Mouse (Mus musculus) adrenal gland, postnatal 4 days (tissue): Measurements from ENCODE around the gene Rdh16. TPM values are rescaled to one million over a fixed set of nuclear protein-coding genes. Genes with fewer than 3 reads are reported as not detected.
"Not testable (repeated sequence)": the region's sequence is repeated elsewhere in the genome, so short reads cannot be mapped to it uniquely, and the experiment has no call there.

Experiments used
- DNase-seq, 2 experiments: peaks; one replicate each; pipeline ENCODE4 v3.0.0; 2021 to 2022; ENCODE audit warnings: low spot score in 2 of 2, mixed read lengths in 2 of 2
- total RNA-seq, 2 experiments: library from RNA; stranded (reverse); gene quantifications; 2 replicates each; pipeline ENCODE4 v1.2.3; 2021

Gene Rdh16
- total RNA-seq, 2 experiments from 2014 or later: 0.28 to 2.1 TPM

GRCm38 (mm10) chr10:127829121-127829520 lies 28.2 kb downstream of the Rdh16 start:
- no peak for DNase-seq

GRCm38 (mm10) chr10:127834186-127834585 lies 33.2 kb downstream of the Rdh16 start:
- not testable (repeated sequence) for DNase-seq

- DNase-seq: no peak
Observed at GRCm38 (mm10) chr10:127835292-127835691, 34.3 kb downstream of the Rdh16 start.

GRCm38 (mm10) chr10:127837793-127838192 lies 36.8 kb downstream of the Rdh16 start:
- not testable (repeated sequence) for DNase-seq

- DNase-seq: no peak
Observed at GRCm38 (mm10) chr10:127838539-127838938, 37.6 kb downstream of the Rdh16 start.

- no peak for DNase-seq
Observed at GRCm38 (mm10) chr10:127840776-127841175, 39.8 kb downstream of the Rdh16 start.

GRCm38 (mm10) chr10:127845945-127846344 lies 45.0 kb downstream of the Rdh16 start:
- not testable (repeated sequence) for DNase-seq

GRCm38 (mm10) chr10:127848089-127848488 lies 47.1 kb downstream of the Rdh16 start:
- DNase-seq: no peak

- no peak for DNase-seq
Observed at GRCm38 (mm10) chr10:127849628-127850027, 48.7 kb downstream of the Rdh16 start, which contains the start of gene Rdh19. Gene Rdh19, plus strand, starts transcription at chr10:127849928.

GRCm38 (mm10) chr10:127856376-127856775 lies 55.4 kb downstream of the Rdh16 start:
- DNase-seq: no peak

GRCm38 (mm10) chr10:127864931-127865330 lies 64.0 kb downstream of the Rdh16 start:
- no peak for DNase-seq

- DNase-seq: no peak
Observed at GRCm38 (mm10) chr10:127866232-127866631, 65.3 kb downstream of the Rdh16 start, which contains the start of gene Rdh16f2. Gene Rdh16f2, plus strand, starts transcription at chr10:127866474.

GRCm38 (mm10) chr10:127872484-127872883 lies 71.5 kb downstream of the Rdh16 start:
- no peak for DNase-seq

- no peak for DNase-seq
Observed at GRCm38 (mm10) chr10:127877681-127878080, 76.7 kb downstream of the Rdh16 start.

GRCm38 (mm10) chr10:127878262-127879057 lies 77.5 kb downstream of the Rdh16 start:
- no peak for DNase-seq

GRCm38 (mm10) chr10:127879155-127879688 lies 78.3 kb downstream of the Rdh16 start:
- DNase-seq: no peak

- DNase-seq: no peak
Observed at GRCm38 (mm10) chr10:127881041-127881440, 80.1 kb downstream of the Rdh16 start.

GRCm38 (mm10) chr10:127886551-127886950 lies 85.6 kb downstream of the Rdh16 start:
- no peak for DNase-seq

- DNase-seq: no peak
Observed at GRCm38 (mm10) chr10:127886971-127887370, 86.0 kb downstream of the Rdh16 start.

- no peak for DNase-seq
Observed at GRCm38 (mm10) chr10:127888605-127889004, 87.7 kb downstream of the Rdh16 start, which contains the start of gene Rdh7. Gene Rdh7, minus strand, starts transcription at chr10:127888817.

- DNase-seq: no peak
Observed at GRCm38 (mm10) chr10:127891481-127891880, 90.5 kb downstream of the Rdh16 start.
